Mouse (Mus musculus): ENCODE results near the gene Fam124a.
"Not testable (repeated sequence)": the region's sequence is repeated elsewhere in the genome, so short reads cannot be mapped to it uniquely, and the experiment has no call there.

The Fam124a gene

GRCm38 (mm10) chr14:62555309-62555829, at the start of gene Fam124a:
Gene Fam124a, plus strand, starts transcription at chr14:62555737.
- peak; percentile 30 to 74 for DNase-seq (ENCODE audit: low spot score in 2 of 2)

DNA sequence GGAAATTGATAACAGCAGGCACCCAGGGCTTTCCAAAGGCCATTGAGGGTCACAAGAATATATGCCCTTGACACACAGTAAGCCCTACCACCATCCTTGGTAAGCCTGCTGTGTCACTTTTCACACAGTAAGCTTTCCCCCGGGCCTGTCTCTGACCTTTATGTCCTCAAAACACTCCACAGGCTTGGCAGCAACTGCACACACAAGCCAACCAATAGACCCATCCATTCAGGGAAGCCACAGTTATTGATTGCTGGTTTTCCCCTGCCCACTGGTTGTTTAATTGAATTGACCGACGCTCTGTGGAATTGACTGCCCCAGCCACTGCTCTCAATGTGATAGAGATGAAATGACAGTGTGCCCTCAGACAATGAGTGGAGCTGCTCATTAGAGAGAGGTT, 49.3 kb upstream of the Fam124a start:
- no peak for DNase-seq (ENCODE audit: low spot score in 2 of 2)

DNA sequence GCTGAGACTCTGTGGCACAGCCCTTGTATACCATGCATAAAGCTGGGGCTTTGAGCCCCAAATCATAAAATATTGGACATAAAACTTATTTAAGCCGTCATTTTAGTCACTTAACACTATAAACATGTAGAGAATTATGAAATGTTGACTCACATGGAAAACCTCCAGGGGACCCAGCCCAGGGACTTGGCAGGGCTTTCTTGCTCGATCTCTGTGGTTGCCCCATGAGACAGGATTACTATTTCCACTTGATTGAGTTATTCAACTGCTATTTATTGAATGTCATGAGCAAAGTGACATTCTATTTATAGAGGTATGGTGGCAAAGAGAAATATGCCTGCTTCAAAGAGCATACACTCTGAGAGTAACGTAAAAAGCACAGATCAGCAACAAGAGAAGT, 46.2 kb upstream of the Fam124a start:
- DNase-seq (ENCODE audit: low spot score in 2 of 2): no peak

GRCm38 (mm10) chr14:62512845-62513244, 42.7 kb upstream of the Fam124a start:
- no peak for DNase-seq (ENCODE audit: low spot score in 2 of 2)

- DNase-seq (ENCODE audit: low spot score in 2 of 2): no peak
Measured at GRCm38 (mm10) chr14:62530951-62531350, 24.6 kb upstream of the Fam124a start.

DNA sequence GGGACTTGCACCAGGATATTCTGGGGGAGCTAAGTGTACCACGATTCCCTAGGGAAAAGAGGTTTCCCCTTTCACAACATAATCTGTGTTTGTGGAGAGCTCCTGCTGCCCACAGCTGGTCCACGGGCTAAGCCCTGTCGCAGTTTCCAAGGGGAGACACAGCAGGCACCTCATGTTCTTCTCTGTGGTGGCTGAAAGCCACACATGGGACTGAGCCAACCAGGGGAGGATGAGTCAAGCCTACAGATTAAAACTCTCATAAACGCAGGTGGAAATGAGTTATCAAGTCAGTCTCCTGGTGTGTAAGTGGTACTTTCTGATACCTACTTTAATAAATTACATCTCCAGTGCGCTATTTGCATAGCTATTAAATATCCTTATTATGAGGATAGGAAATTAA, 19.4 kb upstream of the Fam124a start:
- DNase-seq (ENCODE audit: low spot score in 2 of 2): no peak

DNA sequence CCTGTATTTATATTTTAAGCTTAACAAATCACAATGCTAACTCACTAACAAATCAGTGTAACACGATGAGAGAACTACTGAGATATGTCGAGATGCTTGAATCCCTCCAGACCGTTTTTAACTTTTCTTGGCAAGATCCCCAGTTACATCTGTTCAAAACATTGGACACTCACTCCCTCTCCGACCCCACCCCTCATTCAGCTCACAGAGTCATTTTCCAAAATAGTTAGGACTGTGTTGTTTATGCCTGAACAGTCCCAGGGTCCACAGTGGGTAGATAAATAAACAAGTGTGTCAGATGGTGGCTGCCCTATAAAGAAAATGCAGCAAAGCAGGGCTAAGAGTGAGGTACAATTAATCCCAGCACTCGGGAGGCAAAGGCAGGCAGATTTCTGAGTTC, 18.5 kb upstream of the Fam124a start:
- DNase-seq (ENCODE audit: low spot score in 2 of 2): no peak

GRCm38 (mm10) chr14:62539834-62540233, 15.7 kb upstream of the Fam124a start:
- DNase-seq (ENCODE audit: low spot score in 2 of 2): no peak

DNA sequence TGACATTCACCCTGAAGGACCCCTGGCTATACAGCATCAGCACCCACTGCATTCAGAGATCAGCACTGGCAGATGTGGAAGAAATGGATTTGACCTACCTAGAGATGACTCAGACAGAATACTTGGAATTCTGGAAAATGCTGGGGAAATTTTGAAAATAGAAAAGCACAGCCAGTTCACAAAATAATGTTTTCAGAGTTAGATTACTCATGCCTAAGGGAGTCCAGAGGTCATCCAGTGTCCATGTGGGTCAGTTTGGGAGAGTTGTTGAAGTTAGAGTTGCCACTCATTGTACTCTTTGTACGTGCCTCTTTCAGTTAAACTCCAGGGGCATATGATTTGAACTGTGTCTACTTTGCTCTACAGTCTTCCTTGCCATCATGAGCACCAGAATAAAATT, 13.8 kb upstream of the Fam124a start:
- no peak for DNase-seq (ENCODE audit: low spot score in 2 of 2)

- no peak for DNase-seq (ENCODE audit: low spot score in 2 of 2)
Measured at GRCm38 (mm10) chr14:62546296-62546695, 9.2 kb upstream of the Fam124a start.

DNA sequence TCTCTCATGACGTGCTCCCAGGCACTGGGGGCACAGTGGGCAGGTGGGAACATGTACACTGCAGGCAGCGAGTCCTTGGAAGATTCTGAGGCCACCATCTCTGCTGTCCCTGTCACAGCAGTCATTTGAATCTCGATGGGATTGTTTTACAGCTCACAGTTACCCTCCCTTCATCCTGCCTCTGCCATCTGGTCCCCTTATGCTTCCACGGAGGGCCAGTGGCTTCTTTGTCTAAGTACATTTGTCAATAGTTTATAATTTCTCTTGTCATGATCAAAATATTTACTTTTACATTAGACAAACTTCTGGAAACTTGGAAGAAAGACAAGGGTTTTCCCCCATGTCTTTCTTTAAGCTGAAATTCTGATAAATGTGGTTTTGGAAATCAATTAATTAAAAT, 8.8 kb upstream of the Fam124a start:
- no peak for DNase-seq (ENCODE audit: low spot score in 2 of 2)

DNA sequence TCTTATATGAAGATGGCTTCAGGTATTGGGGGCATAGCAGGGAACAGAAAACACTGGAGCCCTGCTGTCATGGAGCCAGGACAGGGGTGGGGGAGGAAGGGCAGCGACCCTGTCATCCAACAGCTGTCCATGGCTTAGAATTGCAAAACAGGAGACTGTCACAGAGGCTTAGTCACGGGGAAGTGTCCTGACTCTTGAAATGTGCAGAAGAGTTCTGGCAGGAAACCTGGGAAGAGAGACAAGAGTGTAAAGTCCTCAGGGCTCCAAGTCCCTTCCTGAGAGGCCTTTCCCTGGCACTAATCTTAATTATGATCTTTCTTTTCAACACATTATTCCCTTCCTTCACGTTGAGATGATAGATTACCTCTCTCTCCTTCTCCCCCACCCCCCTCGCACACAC, 5.4 kb upstream of the Fam124a start:
- DNase-seq (ENCODE audit: low spot score in 2 of 2): no peak

- DNase-seq (ENCODE audit: low spot score in 2 of 2): no peak
Measured at GRCm38 (mm10) chr14:62552771-62553170, 2.8 kb upstream of the Fam124a start.

GRCm38 (mm10) chr14:62553786-62554185, 1.8 kb upstream of the Fam124a start:
- DNase-seq (ENCODE audit: low spot score in 2 of 2): no peak

GRCm38 (mm10) chr14:62555840-62556810, 588 bp downstream of the Fam124a start:
- DNase-seq (ENCODE audit: low spot score in 2 of 2): peak in 1 of 2 experiments; percentile 32

- DNase-seq (ENCODE audit: low spot score in 2 of 2): no peak
Measured at GRCm38 (mm10) chr14:62557111-62557510, 1.6 kb downstream of the Fam124a start.

DNA sequence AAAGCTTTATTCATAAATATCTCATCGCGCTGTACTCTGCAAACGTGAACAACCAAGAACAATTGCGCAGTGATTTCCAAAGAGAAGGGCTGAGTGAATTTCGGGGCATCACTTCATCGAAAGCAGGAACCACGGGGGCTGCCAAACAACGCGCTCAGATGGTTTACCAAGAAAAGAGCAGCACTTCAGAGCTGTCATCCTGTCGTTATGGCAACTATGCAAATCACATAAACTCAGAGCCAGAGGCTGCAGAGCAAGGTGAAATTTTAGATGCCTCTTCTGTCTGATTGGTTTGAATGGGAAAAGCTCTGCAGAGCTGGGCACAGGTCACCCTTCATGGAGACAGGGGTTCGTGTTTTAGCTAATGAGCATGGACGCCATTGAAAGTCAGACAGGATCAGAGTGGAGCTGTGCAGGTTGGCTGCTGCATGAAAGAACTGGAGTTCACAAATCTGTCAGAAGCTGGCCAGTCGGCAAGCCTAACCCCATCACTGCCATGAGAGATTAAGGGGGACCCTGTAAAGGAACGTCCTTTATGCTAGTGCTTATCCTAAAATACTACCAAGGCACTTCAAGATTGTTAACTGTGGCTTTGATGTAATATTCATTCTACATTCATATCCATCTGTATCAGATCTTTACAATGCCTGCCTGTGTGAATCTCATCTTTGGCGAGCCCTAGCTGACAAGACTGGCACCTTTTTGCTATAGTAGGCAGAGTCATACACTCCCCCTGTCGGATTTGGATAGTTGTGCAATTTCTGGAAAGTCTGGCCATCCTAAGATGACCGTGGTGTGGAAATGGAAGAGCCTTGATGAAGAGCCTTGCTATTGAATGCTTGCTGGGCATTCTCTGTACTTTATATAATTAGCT, 6.6 kb downstream of the Fam124a start:
- DNase-seq (ENCODE audit: low spot score in 2 of 2): peak; percentile 37 to 49

DNA sequence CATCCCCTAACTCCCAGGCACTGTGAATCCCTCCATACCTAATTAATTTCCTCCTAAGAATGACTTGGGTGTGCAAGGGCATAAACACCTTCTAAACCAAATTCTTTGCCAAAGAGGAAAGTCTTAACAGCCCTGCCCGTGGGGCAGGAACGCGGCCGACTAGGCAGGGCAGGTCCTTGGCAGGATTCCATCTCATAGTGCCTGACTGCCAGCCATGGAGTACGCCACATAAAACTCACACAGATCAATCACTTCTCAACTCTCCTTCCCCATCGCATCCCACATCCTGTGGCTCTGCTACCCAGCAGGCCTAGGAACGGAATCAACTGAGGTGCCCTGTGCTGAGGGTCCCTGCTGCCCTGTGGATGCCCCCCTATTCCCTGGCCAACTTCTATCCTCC, 8.1 kb downstream of the Fam124a start:
- DNase-seq (ENCODE audit: low spot score in 2 of 2): no peak

DNA sequence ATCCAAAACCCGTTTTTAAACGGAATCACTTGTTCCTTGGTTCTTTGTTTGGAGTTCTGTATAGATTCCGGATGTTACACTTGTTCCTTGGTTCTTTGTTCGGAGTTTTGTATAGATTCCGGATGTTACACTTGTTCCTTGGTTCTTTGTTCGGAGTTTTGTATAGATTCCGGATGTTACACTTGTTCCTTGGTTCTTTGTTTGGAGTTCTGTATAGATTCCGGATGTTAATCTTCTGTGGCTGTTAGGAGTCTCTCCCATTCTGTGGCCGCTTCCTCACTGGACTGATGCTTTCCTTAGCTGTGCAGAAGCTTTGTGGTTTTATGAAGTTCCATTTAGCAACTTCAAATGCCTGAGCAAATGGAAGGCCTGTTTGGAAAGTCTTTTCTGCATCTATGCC, 11.3 kb downstream of the Fam124a start, which contains the start of gene Gm4131:
Gene Gm4131, minus strand, starts transcription at position 101 of the 400 bp plus-strand sequence.
- DNase-seq (ENCODE audit: low spot score in 2 of 2): not testable (repeated sequence)

DNA sequence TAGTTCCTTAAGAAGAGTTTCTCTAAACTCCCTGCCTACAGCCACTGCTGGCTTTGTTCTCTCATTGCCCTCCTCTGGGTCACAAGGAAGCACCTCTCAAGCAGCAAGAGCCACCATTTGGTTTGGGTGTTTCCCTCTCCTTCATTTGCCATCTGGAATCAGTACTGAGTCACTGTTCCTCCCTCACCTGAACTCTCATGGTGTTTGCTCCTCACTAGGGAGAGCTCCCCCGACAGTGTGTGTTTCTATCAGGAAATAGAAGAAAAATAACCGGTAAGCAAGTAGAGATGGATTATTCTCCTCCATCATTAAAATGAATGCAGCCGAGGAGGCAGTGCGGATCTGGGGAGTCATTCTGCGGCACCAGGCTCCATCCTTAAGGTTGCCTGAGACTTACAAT, 13.9 kb downstream of the Fam124a start:
- no peak for DNase-seq (ENCODE audit: low spot score in 2 of 2)

GRCm38 (mm10) chr14:62570299-62570698, 14.8 kb downstream of the Fam124a start:
- no peak for DNase-seq (ENCODE audit: low spot score in 2 of 2)

DNA sequence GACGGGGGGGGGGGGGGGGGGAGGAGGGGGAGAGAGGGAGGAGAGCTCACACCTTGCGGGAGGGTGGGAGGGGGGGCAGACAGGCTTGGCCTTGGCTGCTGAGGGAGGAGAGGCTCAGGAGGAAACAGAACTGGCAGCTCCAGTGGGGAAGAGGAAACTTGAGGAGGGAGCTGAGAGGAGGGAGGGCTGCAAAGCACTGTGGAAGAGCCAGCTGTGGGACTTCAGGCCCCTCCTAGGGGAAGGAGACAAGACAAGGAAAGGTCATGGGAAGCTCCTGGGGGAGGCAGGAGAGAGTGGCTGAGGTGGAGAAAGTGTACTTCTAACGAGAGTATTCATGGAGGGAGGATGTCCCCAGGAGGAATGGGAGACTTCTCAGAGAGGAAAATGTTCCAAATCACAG, 17.9 kb downstream of the Fam124a start:
- DNase-seq (ENCODE audit: low spot score in 2 of 2): no peak

Measured in left cerebral cortex, adult 9 months (tissue).